Mouse (Mus musculus) embryonic facial prominence, embryonic 13.5 days (tissue): ENCODE data around the gene Nek2. TPM values are rescaled to one million over a fixed set of nuclear protein-coding genes. Genes with fewer than 3 reads are reported as not detected.

Experiments
- polyA plus RNA-seq: library from polyadenylated mRNA; unstranded; fragments of >200 nt; fragmentation: Nextera tagmentation; extraction: Ambion mirVana; gene quantifications from 2 replicates; pipeline ENCODE4 v1.2.1, GENCODE M21; 2015

Nek2 gene
- polyA plus RNA-seq, 1 experiment from 2014 or later: 33.6 TPM

Other genes with a start within 250 kb of the Nek2 start
- 60.5 and 64.2 TPM in 2 replicates for gene Dtl, start 245.9 kb upstream of the Nek2 start, polyA plus RNA-seq
- 66.0 and 66.2 TPM in 2 replicates for gene Ints7, start 245.8 kb upstream of the Nek2 start, polyA plus RNA-seq
- 19.0 and 24.3 TPM in 2 replicates for gene Lpgat1, start 103.6 kb upstream of the Nek2 start, polyA plus RNA-seq
- 1.7 and 2.0 TPM in 2 replicates for gene Slc30a1, start 85.3 kb downstream of the Nek2 start, polyA plus RNA-seq
- 1.7 and 3.8 TPM in 2 replicates for gene Rd3, start 155.9 kb downstream of the Nek2 start, polyA plus RNA-seq